In genomic region chr10:4520394-4521102, GRCm38 (mm10) we compare ENCODE assay signal across 13 mouse cellular contexts. TPM values are rescaled to one million over a fixed set of nuclear protein-coding genes. Genes with fewer than 3 reads are reported as not detected.
DNase-seq lines count a peak whose midpoint lies in the region; ATAC-seq and TF ChIP-seq lines count a peak whose summit lies in the region.
"Had no signal": no experiment of that assay in that cellular context is flagged by ENCODE, and none has a peak within 500 bp of the region (broad histone marks: within the 10 kb centered on the region; RNA-seq: fewer than 3 reads in every experiment).

No protein-coding gene starts in this region.

- no peak overlapping the region for H3K27ac ChIP-seq in intestine, embryonic 16.5 days (ENCODE audit: low read length)
- H3K27ac ChIP-seq in intestine, embryonic 15.5 days: no peak overlapping the region
- H3K27ac ChIP-seq in intestine, postnatal 0 days (ENCODE audit: low read depth, low read length): no peak overlapping the region
- H3K27ac ChIP-seq: left cerebral cortex, adult 2 months; liver, embryonic 14.5 days had no signal

- TF ChIP-seq CTCF in intestine, postnatal 0 days (IDR thresholded peaks at IDR 0.05; ENCODE audit: low read depth): peak; percentile 66

- H3K9ac ChIP-seq in intestine, embryonic 16.5 days (ENCODE audit: low read depth, low read length): no peak overlapping the region
- H3K9ac ChIP-seq in intestine, embryonic 15.5 days: no peak overlapping the region
- no peak overlapping the region for H3K9ac ChIP-seq in intestine, postnatal 0 days (ENCODE audit: low read depth, low read length)
- H3K9ac ChIP-seq: liver, embryonic 14.5 days had no signal

- H3K9me3 ChIP-seq in intestine, embryonic 16.5 days (ENCODE audit: control insufficient read depth, low read length): no peaks in the 10 kb centered on the region
- no peaks in the 10 kb centered on the region for H3K9me3 ChIP-seq in intestine, embryonic 15.5 days
- no peaks in the 10 kb centered on the region for H3K9me3 ChIP-seq in intestine, postnatal 0 days (ENCODE audit: control insufficient read depth)

- WGBS in intestine, embryonic 16.5 days: 52% methylated on average over 6 of the region's 6 CpGs
- 54% methylated on average over 6 of the region's 6 CpGs for WGBS in intestine, embryonic 15.5 days
- WGBS in intestine, postnatal 0 days: 56% methylated on average over 6 of the region's 6 CpGs

- no peaks in the 10 kb centered on the region for H3K4me1 ChIP-seq in intestine, embryonic 16.5 days (ENCODE audit: control insufficient read depth, insufficient read depth, low read length)
- no peaks in the 10 kb centered on the region for H3K4me1 ChIP-seq in intestine, embryonic 15.5 days (replicated peaks)
- H3K4me1 ChIP-seq in intestine, postnatal 0 days (replicated peaks; ENCODE audit: control insufficient read depth, insufficient read depth, low read length): no peaks in the 10 kb centered on the region

- 0 out of 2 replicates have a peak, but pooled peaks have one; percentile 21 for ATAC-seq in intestine, embryonic 16.5 days
- no peak for ATAC-seq in intestine, embryonic 15.5 days
- ATAC-seq in intestine, postnatal 0 days: no peak
- no peak for ATAC-seq in cerebellum, adult (ENCODE audit: insufficient number of reproducible peaks, low FRiP score, low TSS enrichment)

- H3K27me3 ChIP-seq in intestine, embryonic 16.5 days (replicated peaks; ENCODE audit: control insufficient read depth, insufficient read depth, low read length): no peaks in the 10 kb centered on the region
- H3K27me3 ChIP-seq in intestine, embryonic 15.5 days (replicated peaks): no peaks in the 10 kb centered on the region
- no peaks in the 10 kb centered on the region for H3K27me3 ChIP-seq in intestine, postnatal 0 days (replicated peaks; ENCODE audit: control insufficient read depth, insufficient read depth, low read length)

- no peak overlapping the region for H3K4me2 ChIP-seq in intestine, embryonic 16.5 days (ENCODE audit: low read depth, low read length)
- H3K4me2 ChIP-seq in intestine, embryonic 15.5 days (replicated peaks): no peak overlapping the region
- H3K4me2 ChIP-seq in intestine, postnatal 0 days (replicated peaks; ENCODE audit: low read depth): no peak overlapping the region

- peak; percentile 1 for DNase-seq in right cerebral cortex, adult 18-20 months
- DNase-seq in right cerebral cortex, postnatal 25 days: no peak
- DNase-seq in retina, postnatal 7 days (ENCODE audit: low read depth, low spot score): peak; percentile 3
- DNase-seq: cerebellum, adult 2 months; heart, postnatal 4 days; thymus, postnatal 4 days had no signal

- no peak overlapping the region for H3K4me3 ChIP-seq in intestine, embryonic 16.5 days (ENCODE audit: low read length)
- H3K4me3 ChIP-seq in intestine, embryonic 15.5 days (replicated peaks): no peak overlapping the region
- H3K4me3 ChIP-seq in intestine, postnatal 0 days (ENCODE audit: low read depth, low read length): no peak overlapping the region
- H3K4me3 ChIP-seq: left cerebral cortex, adult 2 months had no signal

- no peaks in the 10 kb centered on the region for H3K36me3 ChIP-seq in intestine, embryonic 16.5 days (ENCODE audit: control insufficient read depth, insufficient read depth, low read length)
- no peaks in the 10 kb centered on the region for H3K36me3 ChIP-seq in intestine, embryonic 15.5 days
- no peaks in the 10 kb centered on the region for H3K36me3 ChIP-seq in intestine, postnatal 0 days (ENCODE audit: control insufficient read depth, insufficient read depth)

RNA-seq across cellular contexts. Expression of gene Ccdc170, which starts 38.2 kb away (rescaled TPM):
- polyA plus RNA-seq in intestine, embryonic 16.5 days (2015; fragmentation: Nextera tagmentation; extraction: Ambion mirVana): not detected in 2 replicates
- 0.08 and 0.09 TPM in 2 replicates for polyA plus RNA-seq in intestine, embryonic 15.5 days (2015; fragmentation: Nextera tagmentation; extraction: Ambion mirVana)
- polyA plus RNA-seq in intestine, postnatal 0 days (2015; fragmentation: Nextera tagmentation; extraction: Ambion mirVana): 0.13 TPM in 1 of 2 replicates, not detected in the other
- polyA plus RNA-seq: liver, embryonic 14.5 days; spleen, adult 2 months had no signal
